Mouse (Mus musculus) intestine, embryonic 15.5 days (tissue): ENCODE measurements at regions not wholly inside any gene's neighbourhood (a gene's known extent, or its start where the extent isn't known, plus 50 kb on each side); places are given as distances from the start of the nearest gene placed in this dataset.

ENCODE experiments used
- ATAC-seq: fragments of 200-750 bp; cut with Nextera tagmentation; 2 replicates; pipeline ENCODE4 v1.8.0; 2017; ENCODE audit warnings: moderate TSS enrichment, moderate library complexity
- H3K27ac ChIP-seq: fragments of 300-500 bp; sonication (generic); 2 replicates; pipeline ENCODE4 v1.5.1; 2015; ENCODE audit warnings: mild to moderate bottlenecking, inconsistent platforms
- H3K27me3 ChIP-seq: fragments of 300-500 bp; sonication (generic); replicated peaks from 2 replicates; pipeline ENCODE4 v1.6.1; 2015; ENCODE audit warnings: inconsistent platforms
- H3K36me3 ChIP-seq: fragments of 300-500 bp; sonication (generic); 2 replicates; pipeline ENCODE4 v1.6.1; 2015; ENCODE audit warnings: inconsistent platforms
- H3K4me1 ChIP-seq: fragments of 300-500 bp; sonication (generic); replicated peaks from 2 replicates; pipeline ENCODE4 v1.6.1; 2015; ENCODE audit warnings: inconsistent platforms
- H3K4me2 ChIP-seq: fragments of 300-500 bp; sonication (generic); replicated peaks from 2 replicates; pipeline ENCODE4 v1.6.1; 2015; ENCODE audit warnings: mild to moderate bottlenecking, inconsistent platforms
- H3K4me3 ChIP-seq: fragments of 300-500 bp; sonication (generic); replicated peaks from 2 replicates; pipeline ENCODE4 v1.5.1; 2015; ENCODE audit warnings: inconsistent platforms
- H3K9ac ChIP-seq: fragments of 300-500 bp; sonication (generic); 2 replicates; pipeline ENCODE4 v1.6.1; 2015; ENCODE audit warnings: inconsistent platforms
- H3K9me3 ChIP-seq: fragments of 300-500 bp; sonication (generic); 2 replicates; pipeline ENCODE4 v1.6.1; 2016; ENCODE audit warnings: inconsistent platforms
- WGBS: fragments of 180-500 bp; shearing (Covaris S2); methylation state at CpG from one replicate; pipeline ENCODE4 v1.1.7; 2015; 5-methylcytosine and 5-hydroxymethylcytosine counted together

DNA sequence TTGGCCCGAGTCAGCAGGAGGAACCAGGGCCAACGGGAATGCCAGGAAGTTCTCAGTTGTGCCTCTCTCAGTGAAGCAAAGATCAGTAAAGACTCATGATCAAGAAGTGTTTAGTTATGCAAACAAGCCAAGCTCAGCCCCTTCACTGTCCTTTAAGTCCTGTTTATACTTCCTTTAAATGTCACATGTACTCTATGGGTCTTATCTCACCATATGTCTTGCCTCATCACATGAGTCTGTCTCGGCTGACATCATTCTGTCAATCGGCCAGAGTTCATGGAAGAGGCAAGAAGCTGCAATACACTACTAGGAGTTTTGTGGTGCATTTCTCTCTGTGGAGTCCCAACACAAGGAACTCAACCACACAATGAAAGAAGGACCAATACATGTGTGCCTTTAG lies 71.8 kb downstream of the Scp2d1 start:
- H3K9ac ChIP-seq = no peak overlapping the region
- no peak overlapping the region for H3K4me3 ChIP-seq
- H3K4me1 ChIP-seq = no peaks in the 10 kb centered on the region
- 74% methylated on average over 4 of the region's 4 CpGs for WGBS
- no peak for ATAC-seq
- H3K27me3 ChIP-seq = no peaks in the 10 kb centered on the region
- H3K4me2 ChIP-seq = no peak overlapping the region
- no peak overlapping the region for H3K27ac ChIP-seq
- H3K36me3 ChIP-seq = no peaks in the 10 kb centered on the region
- H3K9me3 ChIP-seq = no peaks in the 10 kb centered on the region

GRCm38 (mm10) chr2:144896430-144896829 lies 73.0 kb downstream of the Scp2d1 start:
- Histone ChIP-seq H3K27me3 (no peaks in the 10 kb centered on the region), H3K27ac (no peak overlapping the region), H3K9me3 (no peaks in the 10 kb centered on the region), H3K36me3 (no peaks in the 10 kb centered on the region), H3K4me1 (no peaks in the 10 kb centered on the region), H3K9ac (no peak overlapping the region), H3K4me2 (no peak overlapping the region), H3K4me3 (no peak overlapping the region)
- ATAC-seq = no peak
- WGBS = 91% methylated on average over 2 of the region's 2 CpGs

DNA sequence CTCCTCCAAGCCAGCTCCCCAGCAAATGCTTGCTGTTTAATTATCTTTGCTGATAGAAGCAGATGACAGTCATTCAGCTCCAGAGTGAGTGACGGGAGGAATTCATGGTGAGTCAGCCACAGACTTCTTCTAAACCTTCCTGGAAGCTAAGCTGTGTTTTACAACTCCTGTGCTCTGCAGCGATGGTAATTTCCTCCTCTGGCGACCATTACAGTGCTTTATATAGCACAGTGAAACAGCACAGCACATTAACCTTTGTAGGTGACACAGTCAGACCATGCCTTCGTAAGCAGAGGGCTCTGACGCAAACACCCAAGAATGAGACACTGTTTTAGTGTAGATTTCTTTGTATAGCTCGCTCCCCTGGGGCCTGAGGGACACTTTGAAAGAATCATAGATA lies 83.3 kb downstream of the Scp2d1 start:
- H3K36me3 ChIP-seq = no peaks in the 10 kb centered on the region
- ATAC-seq = peak; percentile 72
- no peak overlapping the region for H3K27ac ChIP-seq
- no peaks in the 10 kb centered on the region for H3K9me3 ChIP-seq
- no peak overlapping the region for H3K4me2 ChIP-seq
- no peak overlapping the region for H3K9ac ChIP-seq
- no peaks in the 10 kb centered on the region for H3K4me1 ChIP-seq
- no peak overlapping the region for H3K4me3 ChIP-seq
- H3K27me3 ChIP-seq = no peaks in the 10 kb centered on the region
- 49% methylated on average over 6 of the region's 6 CpGs for WGBS

GRCm38 (mm10) chr2:144945840-144946239 lies 122.4 kb downstream of the Scp2d1 start:
- no peak overlapping the region for H3K9ac ChIP-seq
- H3K27ac ChIP-seq = no peak overlapping the region
- no peaks in the 10 kb centered on the region for H3K9me3 ChIP-seq
- no peaks in the 10 kb centered on the region for H3K27me3 ChIP-seq
- no peak overlapping the region for H3K4me3 ChIP-seq
- no peaks in the 10 kb centered on the region for H3K36me3 ChIP-seq
- H3K4me1 ChIP-seq = no peaks in the 10 kb centered on the region
- 72% methylated on average over 3 of the region's 3 CpGs for WGBS
- ATAC-seq = no peak
- no peak overlapping the region for H3K4me2 ChIP-seq

- no peaks in the 10 kb centered on the region for H3K4me1 ChIP-seq
- H3K9me3 ChIP-seq = no peaks in the 10 kb centered on the region
- H3K4me3 ChIP-seq = no peak overlapping the region
Measured at GRCm38 (mm10) chr2:144946468-144946867, 123.0 kb downstream of the Scp2d1 start.

GRCm38 (mm10) chr2:144949232-144949631 lies 125.8 kb downstream of the Scp2d1 start:
- H3K4me1 ChIP-seq = no peaks in the 10 kb centered on the region
- WGBS = 55% methylated on average over 2 of the region's 2 CpGs
- H3K27ac ChIP-seq = no peak overlapping the region
- H3K27me3 ChIP-seq = no peaks in the 10 kb centered on the region
- no peak overlapping the region for H3K9ac ChIP-seq
- no peaks in the 10 kb centered on the region for H3K9me3 ChIP-seq
- no peak overlapping the region for H3K4me2 ChIP-seq
- peak; percentile 47; the same call in 1 of the 2 replicates for ATAC-seq
- no peak overlapping the region for H3K4me3 ChIP-seq
- H3K36me3 ChIP-seq = no peaks in the 10 kb centered on the region

More at GRCm38 (mm10) chr2:144946468-144946867, 123.0 kb downstream of the Scp2d1 start:
- WGBS = 78% methylated on average over 1 of the region's 1 CpGs
- Histone ChIP-seq H3K9ac (no peak overlapping the region), H3K27me3 (no peaks in the 10 kb centered on the region), H3K4me2 (no peak overlapping the region), H3K36me3 (no peaks in the 10 kb centered on the region), H3K27ac (no peak overlapping the region)
- ATAC-seq = peak; percentile 75
